Mouse (Mus musculus): ENCODE measurements around the gene Irf2bpl. TPM values are rescaled to one million over a fixed set of nuclear protein-coding genes. Genes with fewer than 3 reads are reported as not detected.

The Irf2bpl gene
- polyA plus RNA-seq, 1 experiment from 2014 or later = 49.7 TPM

GRCm38 (mm10) chr12:86881809-86882278 is 2.8 kb downstream of the Irf2bpl start:
- no peaks in the 10 kb centered on the region for H3K27me3 ChIP-seq (replicated peaks; ENCODE audit: control insufficient read depth, insufficient read depth, low read length)
- 6% methylated on average over 32 of the region's 33 CpGs for WGBS
- H3K4me3 ChIP-seq (ENCODE audit: low read length) = peak overlapping the region; percentile 80
- H3K4me2 ChIP-seq (ENCODE audit: low read length) = peak overlapping the region; percentile 89
- peak overlapping the region; percentile 90 for H3K9ac ChIP-seq (ENCODE audit: low read depth, low read length)
- no peaks in the 10 kb centered on the region for H3K9me3 ChIP-seq (ENCODE audit: control insufficient read depth, low read length)
- H3K36me3 ChIP-seq (ENCODE audit: control insufficient read depth, insufficient read depth, low read length) = no peaks in the 10 kb centered on the region
- peak overlapping the region; percentile 98 for H3K27ac ChIP-seq (ENCODE audit: low read depth, low read length)
- no peak for ATAC-seq
- H3K4me1 ChIP-seq (ENCODE audit: control insufficient read depth, insufficient read depth, low read depth, low read length) = peaks cover 32% of the 10 kb centered on the region

GRCm38 (mm10) chr12:86880090-86880723 is 4.4 kb downstream of the Irf2bpl start:
- ATAC-seq = no peak
- Histone ChIP-seq H3K4me3 (ENCODE audit: low read length) (peak overlapping the region; percentile 33), H3K4me1 (ENCODE audit: control insufficient read depth, insufficient read depth, low read depth, low read length) (peaks cover 22% of the 10 kb centered on the region), H3K9me3 (ENCODE audit: control insufficient read depth, low read length) (no peaks in the 10 kb centered on the region), H3K27me3 (replicated peaks; ENCODE audit: control insufficient read depth, insufficient read depth, low read length) (no peaks in the 10 kb centered on the region), H3K4me2 (ENCODE audit: low read length) (peak overlapping the region; percentile 65), H3K9ac (ENCODE audit: low read depth, low read length) (peak overlapping the region; percentile 38), H3K36me3 (ENCODE audit: control insufficient read depth, insufficient read depth, low read length) (no peaks in the 10 kb centered on the region), H3K27ac (ENCODE audit: low read depth, low read length) (peak overlapping the region; percentile 61; the same call in 1 of the 2 replicates)
- WGBS = 32% methylated on average over 3 of the region's 3 CpGs

DNA sequence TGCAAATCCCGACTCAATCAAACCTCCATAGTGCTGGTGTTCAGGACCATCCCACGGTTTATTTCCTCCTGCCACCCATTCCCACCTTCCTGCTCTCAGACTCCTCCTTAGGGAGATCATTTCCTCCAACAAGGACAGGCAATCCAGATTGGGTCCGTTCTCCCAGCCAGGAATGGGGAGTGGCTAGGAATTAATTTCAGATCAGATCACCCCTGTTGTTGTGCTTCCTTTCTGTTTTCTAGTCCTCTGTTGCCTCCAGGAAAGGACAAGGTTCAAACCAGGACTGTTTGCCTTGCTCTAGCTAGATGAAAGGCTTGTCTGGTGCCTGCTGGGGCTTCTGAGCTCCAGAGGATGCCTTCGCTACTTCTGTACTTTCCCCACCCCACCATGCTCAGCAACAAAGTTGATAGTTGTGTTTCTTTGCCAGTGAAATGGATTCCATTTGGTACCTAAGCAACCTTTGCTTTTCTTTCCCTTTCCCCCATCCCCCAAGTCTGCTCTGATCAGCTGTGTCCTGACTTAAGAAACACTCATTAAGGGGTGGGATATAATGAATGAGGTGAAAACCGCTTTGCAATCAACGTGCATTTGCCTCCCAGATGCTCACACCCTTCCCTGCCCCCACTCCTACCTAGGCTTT is 5.0 kb downstream of the Irf2bpl start:
- Histone ChIP-seq H3K36me3 (ENCODE audit: control insufficient read depth, insufficient read depth, low read length) (no peaks in the 10 kb centered on the region), H3K9ac (ENCODE audit: low read depth, low read length) (peak overlapping the region; percentile 33), H3K27me3 (replicated peaks; ENCODE audit: control insufficient read depth, insufficient read depth, low read length) (no peaks in the 10 kb centered on the region), H3K9me3 (ENCODE audit: control insufficient read depth, low read length) (no peaks in the 10 kb centered on the region), H3K27ac (ENCODE audit: low read depth, low read length) (peak overlapping the region; percentile 61), H3K4me3 (ENCODE audit: low read length) (peak overlapping the region; percentile 33), H3K4me1 (ENCODE audit: control insufficient read depth, insufficient read depth, low read depth, low read length) (peaks cover 20% of the 10 kb centered on the region), H3K4me2 (ENCODE audit: low read length) (peak overlapping the region; percentile 65)
- no peak for ATAC-seq
- WGBS = 33% methylated on average over 6 of the region's 6 CpGs

DNA sequence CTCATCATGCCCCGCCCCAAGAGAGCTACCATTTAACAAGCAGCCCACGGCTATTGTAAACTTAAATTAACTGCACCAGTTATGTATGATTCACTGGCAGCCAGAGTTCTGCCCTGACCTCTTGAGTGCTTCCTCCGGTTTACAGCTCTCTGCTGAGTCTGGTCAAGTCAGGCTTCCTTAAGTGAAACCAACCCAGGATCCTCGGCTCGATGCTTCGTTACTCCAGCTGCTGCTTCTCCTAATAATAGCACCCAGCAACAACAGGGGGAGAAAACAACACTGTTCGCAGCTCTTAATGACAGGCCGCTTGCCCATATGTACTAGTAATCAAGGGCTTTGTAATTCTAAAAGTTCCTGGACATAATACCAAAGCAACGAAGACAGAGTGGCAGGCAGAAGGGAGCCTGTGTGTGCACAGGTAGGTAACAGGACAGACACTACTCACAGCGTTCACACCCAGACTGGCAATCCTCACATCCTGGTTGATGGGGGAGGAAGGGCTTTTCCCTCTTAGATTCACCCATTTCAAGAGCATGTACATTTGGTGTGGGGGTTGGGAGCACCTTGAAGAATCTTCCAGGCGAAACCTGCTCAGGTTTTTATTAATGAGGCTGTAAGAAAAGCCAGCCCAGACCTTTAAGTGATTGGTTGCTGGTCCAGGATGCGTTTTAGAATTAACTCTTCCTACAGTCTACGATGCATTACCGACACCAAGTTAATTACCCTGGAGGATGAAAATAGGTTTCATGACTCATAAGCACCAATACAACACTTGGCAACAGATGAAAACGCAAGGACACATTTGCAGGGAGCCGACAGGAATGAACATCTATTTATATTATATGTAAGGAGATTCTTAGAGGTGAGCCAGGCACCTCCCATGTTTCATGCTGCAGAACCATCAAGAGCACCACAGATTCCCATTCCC is 5.9 kb downstream of the Irf2bpl start:
- peak overlapping the region; percentile 58 for H3K27ac ChIP-seq (ENCODE audit: low read depth, low read length)
- H3K27me3 ChIP-seq (replicated peaks; ENCODE audit: control insufficient read depth, insufficient read depth, low read length) = no peaks in the 10 kb centered on the region
- peak overlapping the region; percentile 33 for H3K9ac ChIP-seq (ENCODE audit: low read depth, low read length)
- no peaks in the 10 kb centered on the region for H3K36me3 ChIP-seq (ENCODE audit: control insufficient read depth, insufficient read depth, low read length)
- peaks cover 20% of the 10 kb centered on the region for H3K4me1 ChIP-seq (ENCODE audit: control insufficient read depth, insufficient read depth, low read depth, low read length)
- H3K4me2 ChIP-seq (ENCODE audit: low read length) = peak overlapping the region; percentile 65
- H3K4me3 ChIP-seq (ENCODE audit: low read length) = no peak overlapping the region
- H3K9me3 ChIP-seq (ENCODE audit: control insufficient read depth, low read length) = no peaks in the 10 kb centered on the region
- ATAC-seq = no peak
- WGBS = 51% methylated on average over 16 of the region's 16 CpGs

DNA sequence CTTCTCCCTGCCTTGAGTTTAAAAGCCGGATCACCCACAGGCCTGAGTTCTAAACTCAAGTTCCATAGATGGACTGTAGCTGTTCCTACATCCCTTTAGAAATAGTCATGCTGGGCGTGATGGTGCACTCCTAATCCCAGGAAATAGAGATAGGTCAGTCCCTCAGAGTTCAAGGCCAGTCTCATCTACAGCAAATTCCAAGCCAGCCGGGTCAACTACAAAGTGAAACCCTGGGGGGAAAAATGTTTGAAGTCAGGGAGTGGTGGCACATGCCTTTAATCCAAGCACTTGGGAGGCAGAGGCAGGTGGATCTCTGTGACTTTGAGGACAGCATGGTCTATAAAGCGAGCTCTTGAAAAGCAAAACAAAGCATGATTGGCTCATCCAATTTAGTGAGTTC is 7.6 kb downstream of the Irf2bpl start:
- no peak overlapping the region for H3K4me2 ChIP-seq (ENCODE audit: low read length)
- H3K36me3 ChIP-seq (ENCODE audit: control insufficient read depth, insufficient read depth, low read length) = no peaks in the 10 kb centered on the region
- H3K9me3 ChIP-seq (ENCODE audit: control insufficient read depth, low read length) = no peaks in the 10 kb centered on the region
- no peak for ATAC-seq
- H3K4me3 ChIP-seq (ENCODE audit: low read length) = no peak overlapping the region
- no peaks in the 10 kb centered on the region for H3K27me3 ChIP-seq (replicated peaks; ENCODE audit: control insufficient read depth, insufficient read depth, low read length)
- H3K27ac ChIP-seq (ENCODE audit: low read depth, low read length) = no peak overlapping the region
- peaks cover 22% of the 10 kb centered on the region for H3K4me1 ChIP-seq (ENCODE audit: control insufficient read depth, insufficient read depth, low read depth, low read length)
- H3K9ac ChIP-seq (ENCODE audit: low read depth, low read length) = no peak overlapping the region
- WGBS = 96% methylated on average over 4 of the region's 4 CpGs

DNA sequence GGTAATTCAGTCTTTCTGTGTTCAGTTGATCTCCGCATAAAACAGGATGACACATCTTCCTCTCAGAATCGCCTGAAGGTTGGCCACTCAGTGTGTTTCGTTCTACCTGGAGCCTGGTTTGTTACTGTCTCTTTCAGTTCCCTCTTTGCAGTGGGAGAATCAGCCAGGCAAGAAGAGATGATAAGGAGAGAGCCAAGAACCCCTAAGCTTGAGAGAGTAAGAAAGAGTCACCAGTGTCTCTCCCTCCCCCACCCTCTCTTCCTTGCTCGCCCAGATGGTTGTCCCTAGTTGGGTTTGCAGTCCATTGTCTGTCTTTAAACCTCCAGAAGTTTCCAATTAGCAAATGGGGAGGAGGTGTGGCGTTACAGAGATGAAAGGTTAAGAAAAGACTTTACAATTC is 8.5 kb downstream of the Irf2bpl start:
- no peak overlapping the region for H3K4me3 ChIP-seq (ENCODE audit: low read length)
- H3K27ac ChIP-seq (ENCODE audit: low read depth, low read length) = no peak overlapping the region
- no peak overlapping the region for H3K4me2 ChIP-seq (ENCODE audit: low read length)
- H3K27me3 ChIP-seq (replicated peaks; ENCODE audit: control insufficient read depth, insufficient read depth, low read length) = no peaks in the 10 kb centered on the region
- no peak for ATAC-seq
- no peak overlapping the region for H3K9ac ChIP-seq (ENCODE audit: low read depth, low read length)
- no peaks in the 10 kb centered on the region for H3K9me3 ChIP-seq (ENCODE audit: control insufficient read depth, low read length)
- 83% methylated on average over 5 of the region's 5 CpGs for WGBS
- peaks cover 22% of the 10 kb centered on the region for H3K4me1 ChIP-seq (ENCODE audit: control insufficient read depth, insufficient read depth, low read depth, low read length)
- no peaks in the 10 kb centered on the region for H3K36me3 ChIP-seq (ENCODE audit: control insufficient read depth, insufficient read depth, low read length)

GRCm38 (mm10) chr12:86872335-86873040 is 12.1 kb downstream of the Irf2bpl start:
- Histone ChIP-seq H3K4me2 (ENCODE audit: low read length) (no peak overlapping the region), H3K27ac (ENCODE audit: low read depth, low read length) (no peak overlapping the region), H3K36me3 (ENCODE audit: control insufficient read depth, insufficient read depth, low read length) (no peaks in the 10 kb centered on the region), H3K9me3 (ENCODE audit: control insufficient read depth, low read length) (no peaks in the 10 kb centered on the region), H3K9ac (ENCODE audit: low read depth, low read length) (no peak overlapping the region), H3K4me3 (ENCODE audit: low read length) (no peak overlapping the region), H3K4me1 (ENCODE audit: control insufficient read depth, insufficient read depth, low read depth, low read length) (peaks cover 2% of the 10 kb centered on the region; the same call in 1 of the 2 replicates), H3K27me3 (replicated peaks; ENCODE audit: control insufficient read depth, insufficient read depth, low read length) (no peaks in the 10 kb centered on the region)
- WGBS = 60% methylated on average over 9 of the region's 9 CpGs
- peak; percentile 77 for ATAC-seq

DNA sequence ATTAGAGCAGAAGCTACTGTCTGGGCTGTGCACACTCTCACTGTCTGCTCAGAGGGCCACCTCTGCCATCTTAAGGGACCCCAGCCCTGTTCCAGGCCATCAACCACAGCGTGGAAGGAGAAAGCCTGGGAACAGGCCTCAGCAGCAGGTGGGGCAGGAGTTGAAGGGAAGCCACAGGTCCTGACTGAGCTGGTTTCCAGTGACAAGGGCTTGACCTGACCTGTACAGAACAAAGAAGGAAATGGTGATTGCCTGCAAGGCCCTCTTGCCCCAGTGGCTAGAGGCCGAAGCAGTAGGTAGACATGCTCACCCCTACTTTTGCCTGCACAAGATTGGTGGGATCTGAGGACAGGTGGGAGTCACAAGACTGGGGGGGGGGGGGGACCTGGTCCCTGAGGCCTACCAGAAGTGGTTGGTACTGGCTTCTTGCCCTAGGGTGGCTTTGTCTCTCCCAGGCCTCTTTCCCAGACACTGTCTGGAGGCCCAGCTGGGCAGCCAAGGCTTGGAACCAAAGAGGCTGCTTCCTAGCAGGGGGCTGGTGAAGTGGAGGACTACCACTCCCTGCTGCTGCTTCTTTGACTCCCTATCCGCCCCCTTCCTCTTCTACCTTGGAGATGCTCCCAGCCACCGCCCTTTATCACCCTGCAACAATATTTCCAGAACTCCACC is 12.8 kb downstream of the Irf2bpl start:
- no peak overlapping the region for H3K27ac ChIP-seq (ENCODE audit: low read depth, low read length)
- peak; percentile 52; the same call in 1 of the 2 replicates for ATAC-seq
- 76% methylated on average over 4 of the region's 4 CpGs for WGBS
- no peaks in the 10 kb centered on the region for H3K36me3 ChIP-seq (ENCODE audit: control insufficient read depth, insufficient read depth, low read length)
- H3K4me3 ChIP-seq (ENCODE audit: low read length) = no peak overlapping the region
- H3K9me3 ChIP-seq (ENCODE audit: control insufficient read depth, low read length) = no peaks in the 10 kb centered on the region
- peaks cover 2% of the 10 kb centered on the region; the same call in 1 of the 2 replicates for H3K4me1 ChIP-seq (ENCODE audit: control insufficient read depth, insufficient read depth, low read depth, low read length)
- H3K9ac ChIP-seq (ENCODE audit: low read depth, low read length) = no peak overlapping the region
- no peaks in the 10 kb centered on the region for H3K27me3 ChIP-seq (replicated peaks; ENCODE audit: control insufficient read depth, insufficient read depth, low read length)
- H3K4me2 ChIP-seq (ENCODE audit: low read length) = no peak overlapping the region
